Mouse (Mus musculus) liver, embryonic 14.5 days (tissue): ENCODE data around the gene Proz.

Experiments used
- CTCF ChIP-seq: IDR thresholded peaks from 2 replicates; pipeline ENCODE4 v1.5.1; 2016; ENCODE audit warnings: antibody characterized with exemption, low read depth, control low read depth
- EP300 ChIP-seq: IDR thresholded peaks from 2 replicates; pipeline ENCODE4 v1.6.1; 2016; ENCODE audit warnings: antibody characterized with exemption, low read depth

GRCm38 (mm10) chr8:13073255-13073654 lies 12.5 kb downstream of the Proz start:
- TF ChIP-seq CTCF = no peak
- no peak for TF ChIP-seq EP300
